Mouse (Mus musculus) ES-E14 (cell line): ENCODE data around the gene Ryr1. TPM values are rescaled to one million over a fixed set of nuclear protein-coding genes. Genes with fewer than 3 reads are reported as not detected.

ENCODE experiments used
- DNase-seq: peaks from one replicate; pipeline ENCODE4 v3.0.0-alpha.2; 2013; ENCODE audit warnings: low read depth, low spot score
- H3K27ac ChIP-seq: 2 replicates; pipeline ENCODE4 v1.5.1; 2012; ENCODE audit warnings: low read depth, mild to moderate bottlenecking, low read length, moderate library complexity, mixed read lengths; ENCODE audit not compliant: poor library complexity, insufficient read depth, severe bottlenecking
- H3K36me3 ChIP-seq: 2 replicates; pipeline ENCODE4 v1.6.1; 2012; ENCODE audit warnings: mild to moderate bottlenecking, low read length, moderate library complexity, mixed read lengths; ENCODE audit not compliant: control insufficient read depth, poor library complexity, insufficient read depth, severe bottlenecking
- H3K4me1 ChIP-seq, 2 experiments: fragments of 150-350 bp in 1 of 2; sonication (generic) in 1 of 2; 2 replicates each; pipeline ENCODE4 v1.6.1; 2012; ENCODE audit warnings: low read length in 2 of 2, mild to moderate bottlenecking in 1 of 2, mixed read lengths in 1 of 2; ENCODE audit not compliant: control insufficient read depth in 2 of 2, insufficient read depth in 2 of 2, poor library complexity in 1 of 2
- H3K4me3 ChIP-seq, 2 experiments: fragments of 150-350 bp in 1 of 2; sonication (generic) in 1 of 2; 2 replicates each; pipeline ENCODE4 v1.5.1; 2012; ENCODE audit warnings: low read length in 2 of 2, low read depth in 1 of 2, mild to moderate bottlenecking in 1 of 2, mixed read lengths in 1 of 2; ENCODE audit not compliant: insufficient read depth in 1 of 2, poor library complexity in 1 of 2, severe bottlenecking in 1 of 2
- H3K9ac ChIP-seq: 2 replicates; pipeline ENCODE4 v1.6.1; 2012; ENCODE audit warnings: low read depth, mild to moderate bottlenecking, low read length, mixed read lengths; ENCODE audit not compliant: poor library complexity, insufficient read depth, severe bottlenecking
- H3K9me3 ChIP-seq: fragments of 150-350 bp; sonication (generic); 2 replicates; pipeline ENCODE4 v1.6.1; 2012; ENCODE audit warnings: low read depth, mild to moderate bottlenecking, low read length; ENCODE audit not compliant: control insufficient read depth, insufficient read depth
- CHD2 ChIP-seq: IDR thresholded peaks from 2 replicates; pipeline ENCODE4 v1.6.1; 2014; ENCODE audit warnings: mild to moderate bottlenecking, low read depth, low read length, inconsistent platforms
- HCFC1 ChIP-seq: IDR thresholded peaks from 2 replicates; pipeline ENCODE4 v1.6.1; 2012; ENCODE audit warnings: low read length, inconsistent platforms, borderline replicate concordance; ENCODE audit not compliant: insufficient read depth
- MAFK ChIP-seq: IDR thresholded peaks from 2 replicates; pipeline ENCODE4 v1.6.1; 2014; ENCODE audit warnings: mild to moderate bottlenecking, low read depth, low read length, inconsistent platforms; ENCODE audit not compliant: insufficient read depth
- ZC3H11A ChIP-seq: IDR thresholded peaks from 2 replicates; pipeline ENCODE4 v1.6.1; 2012; ENCODE audit warnings: low read depth, mild to moderate bottlenecking, inconsistent platforms, low read length, borderline replicate concordance
- ZNF384 ChIP-seq: IDR thresholded peaks from 2 replicates; pipeline ENCODE4 v1.6.1; 2012; ENCODE audit warnings: low read depth, low read length, inconsistent platforms
- in situ Hi-C, 2 experiments: fragments of 600-800 bp; cut with MboI; formaldehyde crosslinking; loops; one replicate each; pipeline ENCODE4 v1.15.1; 2025; ENCODE audit warnings: low sequenced_read_pairs in 2 of 2, inconsistent platforms in 1 of 2; ENCODE audit not compliant: unreplicated experiment in 2 of 2
- total RNA-seq: library from RNA; depleted of rRNA; stranded (reverse); fragments of 300-350 nt; gene quantifications from 2 replicates; pipeline ENCODE4 v1.2.3, GENCODE M21; 2012

The Ryr1 gene
- total RNA-seq, 1 experiment, result 5.1 TPM

- Histone ChIP-seq H3K9ac (no peak overlapping the region), H3K27ac (no peak overlapping the region), H3K4me1 (peaks cover 0 to 17% of the 10 kb centered on the region in 2 experiments; a peak in 2 of 4 replicates), H3K4me3 (no peak overlapping the region), H3K36me3 (peaks cover 2% of the 10 kb centered on the region; the same call in 1 of the 2 replicates), H3K9me3 (no peaks in the 10 kb centered on the region)
- no peak for TF ChIP-seq MAFK
- no peak for TF ChIP-seq CHD2
- no peak for TF ChIP-seq HCFC1
- TF ChIP-seq ZNF384, result no peak
- TF ChIP-seq ZC3H11A, result no peak
- no peak for DNase-seq
- in situ Hi-C loops, result no loop called here
These were observed 132.0 kb downstream of the Ryr1 start for GRCm38 (mm10) chr7:28992997-28993396.

GRCm38 (mm10) chr7:28991616-28992015 lies 133.4 kb downstream of the Ryr1 start:
- H3K9ac ChIP-seq, result peak overlapping the region; percentile 9; the same call in 1 of the 2 replicates
- in situ Hi-C loops, result no loop called here
- peaks cover 0 to 17% of the 10 kb centered on the region in 2 experiments; a peak in 2 of 4 replicates for H3K4me1 ChIP-seq
- H3K36me3 ChIP-seq, result peaks cover 2% of the 10 kb centered on the region; the same call in 1 of the 2 replicates
- TF ChIP-seq CHD2, result no peak
- TF ChIP-seq ZC3H11A, result 0 out of 2 replicates have a peak, but pooled peaks have one; percentile 30
- peak; percentile 73; the same call in 1 of the 2 replicates for TF ChIP-seq ZNF384
- DNase-seq, result peak; percentile 71
- H3K4me3 ChIP-seq, result no peak overlapping the region
- no peaks in the 10 kb centered on the region for H3K9me3 ChIP-seq
- no peak overlapping the region for H3K27ac ChIP-seq

GRCm38 (mm10) chr7:28990766-28991273 lies 134.2 kb downstream of the Ryr1 start:
- peak; percentile 85 for DNase-seq
- TF ChIP-seq ZC3H11A, result no peak
- TF ChIP-seq MAFK, result no peak
- Histone ChIP-seq H3K4me3 (peak overlapping the region; percentile 65 to 66), H3K36me3 (peaks cover 2% of the 10 kb centered on the region; the same call in 1 of the 2 replicates), H3K27ac (no peak overlapping the region), H3K9ac (peak overlapping the region; percentile 49; the same call in 1 of the 2 replicates), H3K4me1 (peaks cover 0 to 17% of the 10 kb centered on the region in 2 experiments; a peak in 2 of 4 replicates), H3K9me3 (no peaks in the 10 kb centered on the region)
- in situ Hi-C loops, result no loop called here

GRCm38 (mm10) chr7:28985207-28985606 lies 139.8 kb downstream of the Ryr1 start:
- Histone ChIP-seq H3K4me3 (no peak overlapping the region), H3K27ac (no peak overlapping the region), H3K9ac (no peak overlapping the region), H3K4me1 (peaks cover 3 to 19% of the 10 kb centered on the region in 2 experiments; a peak in 3 of 4 replicates), H3K9me3 (no peaks in the 10 kb centered on the region), H3K36me3 (peaks cover 3% of the 10 kb centered on the region)
- in situ Hi-C loops, result no loop called here
- TF ChIP-seq HCFC1, result no peak
- TF ChIP-seq CHD2, result no peak
- TF ChIP-seq ZC3H11A, result no peak
- TF ChIP-seq MAFK, result no peak
- no peak for TF ChIP-seq ZNF384
- no peak for DNase-seq

- no peak for DNase-seq
- Histone ChIP-seq H3K4me1 (peaks cover 3 to 20% of the 10 kb centered on the region in 2 experiments; a peak in 3 of 4 replicates), H3K9ac (no peak overlapping the region), H3K9me3 (no peaks in the 10 kb centered on the region), H3K27ac (no peak overlapping the region), H3K4me3 (no peak overlapping the region), H3K36me3 (peaks cover 8% of the 10 kb centered on the region)
- TF ChIP-seq CHD2, result no peak
- TF ChIP-seq ZNF384, result peak; percentile 57; the same call in 1 of the 2 replicates
- no peak for TF ChIP-seq HCFC1
- in situ Hi-C loops, result no loop called here
These were observed 140.5 kb downstream of the Ryr1 start for GRCm38 (mm10) chr7:28984452-28984851.
